Mouse (Mus musculus) liver, postnatal 0 days (tissue): ENCODE results near the gene Zfp72.

Experiments
- CTCF ChIP-seq: sonication (generic); IDR thresholded peaks from 2 replicates; pipeline ENCODE4 v1.5.1; 2016; ENCODE audit warnings: antibody characterized with exemption, low read depth
- EP300 ChIP-seq: IDR thresholded peaks from 2 replicates; pipeline ENCODE4 v1.6.1; 2016; ENCODE audit warnings: antibody characterized with exemption, low read depth, mild to moderate bottlenecking

DNA sequence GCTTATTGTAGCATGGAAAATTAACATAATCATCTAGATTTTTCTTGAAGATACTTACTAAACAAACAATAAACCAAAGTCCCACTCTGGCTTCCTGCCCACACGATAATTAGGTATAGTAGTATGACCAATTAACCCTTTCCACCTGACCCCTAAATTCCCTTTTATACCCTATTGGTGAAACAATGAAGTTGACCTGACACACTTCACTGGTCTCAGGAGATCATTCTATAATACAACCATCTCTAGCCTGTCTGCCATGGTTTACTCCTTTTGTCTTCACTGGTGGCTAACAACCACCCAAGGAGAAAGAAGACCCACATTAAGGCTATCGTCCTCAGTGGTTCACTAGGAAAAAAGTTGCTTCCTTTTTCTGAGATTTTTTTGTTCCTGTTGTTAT lies 520 bp upstream of the Zfp72 start:
- TF ChIP-seq CTCF (no peak), EP300 (no peak)
